Mouse (Mus musculus) cerebellum, adult 2 months (tissue): ENCODE measurements around the gene Galnt9.

Experiments used
- CTCF ChIP-seq: fragments of 200-500 bp; IDR thresholded peaks from 2 replicates; pipeline ENCODE4 v1.5.1; 2011; ENCODE audit warnings: low read depth, mild to moderate bottlenecking, control low read depth, low read length, moderate library complexity, borderline replicate concordance; ENCODE audit not compliant: insufficient read depth
- POLR2A ChIP-seq: fragments of 200-500 bp; IDR thresholded peaks from 2 replicates; pipeline ENCODE4 v1.6.1; 2011; ENCODE audit warnings: low read length, control low read depth, borderline replicate concordance; ENCODE audit not compliant: insufficient read depth

DNA sequence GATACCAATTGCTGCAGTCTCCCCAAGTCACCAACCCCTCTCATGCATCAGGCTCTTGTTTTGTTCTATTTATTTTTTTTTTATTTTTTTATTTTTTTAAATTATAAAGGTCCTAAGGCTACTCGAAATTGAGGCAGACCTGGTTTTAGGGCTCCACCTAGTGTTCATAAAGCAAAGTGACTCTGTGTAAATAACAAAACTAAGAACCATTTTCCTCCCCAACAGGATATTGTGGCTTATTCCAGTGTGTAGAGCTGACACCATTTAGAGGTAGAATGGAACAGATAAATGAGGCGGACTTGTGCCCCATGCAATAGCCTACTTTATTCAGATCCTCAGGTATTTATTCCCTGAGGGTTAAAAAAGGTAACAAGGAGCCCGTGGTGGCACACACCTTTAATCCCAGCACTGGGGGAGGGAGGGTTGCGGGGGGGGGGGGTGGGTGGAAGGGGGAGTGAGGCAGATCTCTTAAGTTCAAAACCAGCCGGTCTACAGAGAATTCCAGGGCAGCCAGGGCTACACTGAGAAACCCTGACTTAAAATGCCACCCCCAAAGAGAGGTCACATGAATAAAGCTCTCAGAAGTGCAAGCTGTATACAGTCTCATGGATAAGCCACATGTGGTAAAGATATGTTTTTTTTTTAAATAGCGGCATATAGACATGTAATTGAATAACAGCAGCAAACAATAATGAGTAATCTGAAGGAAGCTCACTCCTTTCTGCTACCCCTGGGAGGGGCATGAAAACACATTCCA is 92.0 kb downstream of the Galnt9 start:
- TF ChIP-seq CTCF (peak; percentile 48; the same call in 1 of the 2 replicates), POLR2A (no peak)
